Mouse (Mus musculus): ENCODE results near the gene Tmem132e.

Gene Tmem132e

DNA sequence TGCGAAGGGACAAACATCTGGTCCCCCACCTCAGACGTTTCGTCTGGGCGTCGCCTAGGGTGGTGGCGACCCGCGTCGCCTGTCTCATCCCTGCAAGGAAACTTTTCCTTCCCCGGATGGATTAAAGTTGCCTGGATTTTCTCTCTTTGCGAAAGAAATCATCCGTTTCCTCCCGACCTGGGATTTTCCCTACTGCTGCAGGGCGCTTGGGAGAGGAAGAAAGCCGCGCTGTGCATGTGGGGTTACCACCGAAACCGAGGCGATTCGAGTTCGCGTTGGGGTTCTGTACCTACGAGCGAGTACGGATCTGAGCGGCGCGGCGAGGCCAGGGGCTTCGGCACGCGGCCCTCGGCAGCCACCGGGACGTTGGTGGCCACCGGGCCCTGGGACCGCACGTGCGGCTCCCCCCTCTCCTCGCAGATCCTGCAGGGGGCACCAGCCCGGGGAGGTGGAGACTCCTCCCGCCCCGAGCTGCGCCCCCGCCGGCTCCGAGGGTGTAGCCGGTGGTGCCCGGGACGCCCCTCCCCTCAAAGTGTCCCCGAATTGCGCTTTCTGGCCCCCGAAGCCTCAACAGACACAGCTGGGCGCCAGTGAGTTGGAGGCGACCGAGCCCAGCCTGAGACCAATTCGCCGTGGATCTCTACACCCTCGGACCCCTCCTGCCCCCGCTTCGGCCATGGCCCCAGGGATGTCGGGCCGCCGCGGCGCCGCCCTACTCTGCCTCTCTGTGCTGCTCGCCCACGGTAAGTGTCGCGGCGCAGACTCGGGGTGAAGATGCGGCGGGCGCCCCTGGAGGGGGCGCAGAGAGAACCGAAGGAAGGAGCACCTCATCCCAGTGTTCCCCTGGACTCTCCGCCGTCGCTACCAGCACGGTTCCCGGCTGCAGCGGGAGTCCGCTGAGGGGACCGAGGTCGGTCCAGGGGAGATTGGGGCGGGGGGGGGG is at the start of gene Tmem132e:
TSS of gene Tmem132e (plus strand) at position 530 of the 943 bp plus-strand sequence.
- peak; percentile 73 to 78 for DNase-seq

- DNase-seq, result peak; percentile 32 to 38
Measured at GRCm38 (mm10) chr11:82339921-82340401, 48.7 kb upstream of the Tmem132e start.

- peak in 1 of 2 experiments; percentile 55 for DNase-seq
Measured at GRCm38 (mm10) chr11:82340416-82340815, 48.3 kb upstream of the Tmem132e start.

GRCm38 (mm10) chr11:82340900-82341299 is 47.8 kb upstream of the Tmem132e start:
- DNase-seq, result no peak

GRCm38 (mm10) chr11:82351039-82351438 is 37.7 kb upstream of the Tmem132e start:
- no peak for DNase-seq

GRCm38 (mm10) chr11:82370151-82370550 is 18.5 kb upstream of the Tmem132e start:
- DNase-seq, result no peak

DNA sequence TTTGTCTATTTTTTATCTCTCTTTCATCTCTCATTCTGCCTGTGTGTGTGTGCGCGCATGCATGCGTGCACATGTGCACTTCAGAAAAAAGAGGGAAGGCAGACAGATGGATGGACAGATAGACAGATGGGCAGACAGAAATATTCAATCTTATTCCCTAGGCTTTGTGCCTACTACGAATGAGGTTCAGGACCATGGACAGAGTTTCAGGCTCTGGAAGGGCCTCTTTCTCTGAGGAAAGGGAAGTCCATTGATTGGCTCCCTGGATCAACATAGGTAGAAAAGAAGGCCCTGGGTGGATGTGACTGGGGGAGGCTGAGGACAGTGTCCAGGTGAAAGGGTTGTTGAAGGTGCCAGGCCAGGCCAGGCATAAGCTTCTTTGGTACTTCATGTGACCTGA is 17.1 kb upstream of the Tmem132e start:
- DNase-seq, result peak in 1 of 2 experiments; percentile 16

DNA sequence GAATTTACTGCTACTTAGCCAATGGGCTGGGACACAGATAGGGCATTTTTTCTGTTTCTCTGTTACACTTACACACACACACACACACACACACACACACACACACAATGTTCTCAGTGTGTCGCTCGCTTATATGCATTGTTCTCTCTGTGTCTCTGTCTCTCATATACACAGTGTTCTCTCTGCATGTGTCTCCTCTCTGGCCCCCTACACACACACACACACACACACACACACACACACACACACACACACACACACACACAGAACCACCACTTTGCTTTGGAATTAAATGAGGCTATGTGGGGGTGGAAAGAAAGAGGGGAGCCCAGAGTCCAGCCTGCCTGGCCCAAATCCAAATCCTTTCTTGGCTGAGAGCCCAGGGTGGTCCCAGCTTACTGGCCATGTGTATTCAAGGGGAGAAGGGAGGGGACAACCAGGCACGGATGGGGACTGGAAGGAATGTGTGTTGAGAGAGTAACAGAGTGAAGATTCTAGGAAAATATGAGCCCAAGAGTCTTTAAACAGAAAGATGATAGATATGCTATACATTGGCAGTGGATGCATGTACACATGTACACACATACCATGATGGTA is 8.0 kb upstream of the Tmem132e start:
- peak; percentile 86 to 89 for DNase-seq

DNA sequence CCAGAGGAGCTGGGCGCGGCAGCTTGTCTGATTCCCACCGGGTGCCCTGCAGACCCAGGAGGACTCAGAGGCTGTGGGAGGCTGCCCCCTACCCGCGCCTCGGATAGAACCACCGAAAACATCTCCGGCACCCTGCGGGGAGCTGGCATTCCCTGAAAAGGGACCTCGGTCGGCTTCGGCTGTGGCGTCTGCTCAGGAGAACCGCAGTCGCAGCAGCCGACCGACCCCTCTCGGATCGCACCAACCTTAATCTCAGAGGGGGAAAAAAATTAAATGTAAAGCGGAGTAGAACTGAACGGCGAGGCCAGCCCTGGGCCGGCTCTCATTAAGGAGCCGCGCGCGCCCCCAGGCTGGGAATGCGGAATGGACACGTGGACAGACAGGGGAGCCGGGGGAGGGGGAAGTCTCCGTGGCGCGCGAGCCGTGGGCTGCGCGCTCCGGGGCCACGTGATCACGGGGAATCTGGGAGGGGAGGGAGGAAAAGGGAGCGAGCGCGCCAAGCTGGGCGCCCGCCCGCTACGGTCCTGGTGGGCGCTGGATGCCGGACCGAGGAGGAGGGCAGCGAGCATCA is 1.6 kb upstream of the Tmem132e start:
- DNase-seq, result peak; percentile 90 to 94

DNA sequence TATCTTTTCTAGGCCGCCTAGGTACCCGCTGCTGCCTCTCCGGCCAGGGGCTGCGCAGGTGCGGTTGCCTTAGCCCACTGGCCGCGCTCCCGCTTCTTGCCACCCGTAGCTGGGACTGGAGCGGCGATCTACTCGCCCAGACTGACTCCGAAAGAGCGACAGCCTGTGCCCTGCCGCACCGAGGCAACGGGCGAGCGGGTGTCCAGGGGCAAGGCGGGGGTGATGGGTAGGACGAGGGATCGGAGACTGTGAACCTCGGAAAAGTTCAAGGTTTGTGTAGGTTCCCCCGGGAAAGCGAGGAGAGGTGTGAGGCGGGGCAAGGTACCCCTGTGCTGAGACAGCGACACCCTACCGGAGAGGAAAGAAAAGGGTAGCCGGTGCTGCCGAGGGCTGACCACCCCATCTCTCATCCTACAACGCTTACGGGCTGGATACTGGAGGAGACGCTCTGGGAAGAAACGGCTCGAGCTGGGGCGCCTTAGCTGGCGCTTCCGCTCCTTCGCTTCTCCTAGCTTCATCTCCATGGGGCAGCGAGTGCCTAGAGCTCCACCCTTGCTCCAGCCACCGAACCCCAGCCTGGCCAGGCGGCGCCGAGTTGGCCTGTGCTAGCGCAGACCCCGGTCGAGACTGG is 874 bp upstream of the Tmem132e start:
- DNase-seq, result peak; percentile 66 to 69

DNA sequence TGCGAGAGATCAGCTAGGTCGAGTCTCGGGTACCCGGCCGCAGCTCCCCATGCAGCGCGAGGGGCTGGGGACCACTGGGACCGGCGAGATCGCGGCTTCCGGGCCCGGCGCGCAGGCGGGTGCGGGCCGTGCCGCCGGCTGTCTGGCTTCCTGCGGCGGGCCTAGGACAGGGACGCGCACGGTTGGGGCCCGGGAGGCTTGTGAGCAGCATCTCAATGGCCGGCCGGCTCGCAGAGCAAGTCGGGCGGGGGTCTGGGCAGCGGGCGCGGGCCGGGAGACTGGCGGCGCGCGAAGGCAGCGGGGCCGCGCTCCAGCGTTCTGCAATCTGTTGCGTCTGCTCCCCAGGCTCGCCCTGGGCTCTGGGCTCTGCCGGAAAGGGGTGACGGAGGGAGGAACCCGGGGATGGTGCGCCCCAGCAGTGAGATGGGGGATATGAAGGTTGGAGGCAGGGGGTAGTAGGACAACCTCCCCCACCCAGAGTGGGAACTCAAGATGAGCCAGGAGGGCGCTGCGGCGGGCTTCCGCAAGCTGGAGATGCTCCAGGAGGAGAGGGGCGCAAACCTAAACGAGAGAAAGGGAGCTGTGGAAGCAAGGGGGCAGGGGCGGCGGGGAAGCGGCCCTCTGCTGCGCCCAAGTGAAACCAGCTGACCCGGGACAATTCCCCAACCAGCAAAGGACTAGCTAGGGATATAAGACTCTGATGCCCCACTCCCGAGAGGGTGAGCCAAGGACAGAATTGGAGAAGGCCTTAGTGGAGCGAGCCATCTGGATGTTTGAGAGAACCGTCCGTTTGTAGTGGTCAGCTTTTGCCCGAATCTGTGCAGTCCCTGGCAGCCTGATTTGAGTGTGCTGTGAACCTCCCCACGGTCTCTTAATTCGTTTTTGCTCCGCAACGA is 944 bp downstream of the Tmem132e start:
- peak; percentile 70 to 73 for DNase-seq

GRCm38 (mm10) chr11:82392341-82392740 is 3.6 kb downstream of the Tmem132e start:
- DNase-seq, result peak; percentile 71 to 72

- DNase-seq, result peak; percentile 73 to 78
Measured at GRCm38 (mm10) chr11:82399621-82400020, 10.9 kb downstream of the Tmem132e start.

DNA sequence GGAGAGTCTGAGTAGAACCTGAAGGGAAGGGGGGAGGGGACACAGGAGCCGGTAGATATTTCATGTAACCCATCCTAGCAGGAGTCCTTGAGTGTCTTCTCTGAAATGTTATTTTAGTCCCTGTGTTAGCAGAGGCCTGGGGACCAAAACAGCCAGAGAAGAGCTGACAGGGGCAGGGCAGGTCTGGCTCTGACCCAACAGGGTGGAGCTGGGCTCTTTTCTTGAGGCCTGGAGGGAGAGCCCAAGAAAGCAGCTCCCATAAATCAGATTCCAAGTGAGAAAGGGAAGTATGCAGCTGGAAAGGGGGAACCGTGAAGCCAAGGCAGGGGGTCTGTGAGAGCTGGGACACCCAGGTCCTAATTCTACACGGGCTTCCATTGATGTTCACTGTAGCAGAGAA is 16.9 kb downstream of the Tmem132e start:
- DNase-seq, result no peak

- no peak for DNase-seq
Measured at GRCm38 (mm10) chr11:82406358-82407221, 17.9 kb downstream of the Tmem132e start.

DNA sequence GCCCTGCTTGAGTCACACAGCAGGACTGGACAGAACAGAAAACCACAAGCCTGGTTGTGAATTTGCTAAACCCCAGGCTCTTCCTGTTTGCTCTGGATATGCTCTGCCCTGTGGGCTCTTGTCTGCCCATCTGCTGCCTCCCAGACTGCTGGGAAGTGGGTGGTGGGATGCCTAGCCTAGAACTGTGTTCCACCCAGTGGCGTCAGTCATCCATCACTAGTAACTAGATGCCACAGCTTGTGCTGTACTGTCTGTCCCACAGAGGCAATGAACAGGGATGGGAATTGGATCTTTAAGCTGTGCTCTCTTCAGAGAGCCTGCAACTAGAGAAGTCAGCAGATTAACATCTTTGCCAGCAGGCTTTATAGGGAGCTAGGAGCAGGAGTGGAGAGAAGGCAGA is 23.8 kb downstream of the Tmem132e start:
- DNase-seq, result no peak

GRCm38 (mm10) chr11:82418337-82419041 is 29.8 kb downstream of the Tmem132e start:
- DNase-seq, result no peak

GRCm38 (mm10) chr11:82421909-82422308 is 33.2 kb downstream of the Tmem132e start:
- DNase-seq, result peak; percentile 63 to 79

GRCm38 (mm10) chr11:82423521-82423920 is 34.8 kb downstream of the Tmem132e start:
- no peak for DNase-seq

DNA sequence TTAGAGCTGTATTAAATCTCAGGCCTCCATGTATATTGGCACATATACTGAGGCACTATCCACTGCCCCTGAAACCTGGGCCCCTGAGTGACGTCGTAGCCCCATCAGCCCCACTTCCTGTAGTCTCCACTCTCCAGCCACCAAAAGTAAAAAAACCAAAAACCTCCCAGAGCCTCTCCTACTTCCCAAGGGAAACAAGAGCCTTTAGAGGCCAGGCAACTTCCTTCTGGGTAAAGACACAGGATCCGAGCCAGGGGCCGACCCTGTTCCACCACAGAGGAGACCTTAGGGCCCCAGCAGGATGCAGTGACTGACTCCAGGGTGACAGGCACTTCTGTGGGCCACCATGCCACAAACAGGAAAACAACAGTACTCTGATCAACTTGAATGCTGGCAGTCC is 40.1 kb downstream of the Tmem132e start:
- no peak for DNase-seq

All from cerebellum, postnatal 10 days (tissue).